Mouse (Mus musculus) layer of hippocampus, adult 2 months (tissue): ENCODE measurements at regions not wholly inside any gene's neighbourhood (a gene's known extent, or its start where the extent isn't known, plus 50 kb on each side); places are given as distances from the start of the nearest gene placed in this dataset.

Experiments
- DNase-seq, 2 experiments: peaks; one replicate each; pipeline ENCODE4 v3.0.0; 2022; ENCODE audit warnings: low spot score in 2 of 2
- H3K27ac ChIP-seq: fragments of 200-600 bp; 2 replicates; pipeline ENCODE4 v1.8.1; 2022
- H3K4me3 ChIP-seq: fragments of 200-600 bp; 2 replicates; pipeline ENCODE4 v1.8.1; 2022; ENCODE audit warnings: mild to moderate bottlenecking
- CTCF ChIP-seq: fragments of 200-600 bp; conservative IDR thresholded peaks from 2 replicates; pipeline ENCODE4 v1.8.1; 2022; ENCODE audit warnings: antibody characterized with exemption, mild to moderate bottlenecking, moderate library complexity

GRCm38 (mm10) chr10:21744341-21744955 lies 137.5 kb upstream of the Sgk1 start:
- no peak for TF ChIP-seq CTCF
- no peak overlapping the region for H3K27ac ChIP-seq
- H3K4me3 ChIP-seq, result no peak overlapping the region
- DNase-seq, result no peak

DNA sequence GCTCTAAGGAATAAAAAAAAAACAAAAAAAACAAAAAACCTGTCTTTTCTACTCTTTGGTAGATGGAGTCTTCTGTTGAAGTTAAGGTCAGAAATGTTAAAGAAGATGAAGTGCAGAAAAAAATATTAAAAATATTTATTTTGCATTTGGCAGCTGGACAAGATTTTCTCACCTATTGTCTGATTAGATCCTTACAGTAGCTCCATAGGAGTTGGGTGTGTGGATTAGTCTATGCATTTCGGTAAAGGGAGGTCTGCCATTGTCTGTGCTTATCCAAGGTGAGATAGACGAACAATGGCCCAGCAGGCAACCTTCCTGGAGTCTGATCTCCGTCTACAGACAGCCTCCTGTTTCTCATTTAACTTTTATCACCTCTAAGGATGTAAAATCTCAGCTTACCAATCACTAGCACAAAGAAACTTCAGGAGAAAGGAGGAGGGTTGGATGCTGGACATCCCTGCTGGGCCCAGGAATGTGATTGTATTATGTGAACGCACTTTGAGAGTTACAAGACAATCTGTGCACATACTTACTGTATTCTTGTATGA lies 136.0 kb upstream of the Sgk1 start:
- Histone ChIP-seq H3K27ac (no peak overlapping the region), H3K4me3 (no peak overlapping the region)
- no peak for TF ChIP-seq CTCF
- no peak for DNase-seq

DNA sequence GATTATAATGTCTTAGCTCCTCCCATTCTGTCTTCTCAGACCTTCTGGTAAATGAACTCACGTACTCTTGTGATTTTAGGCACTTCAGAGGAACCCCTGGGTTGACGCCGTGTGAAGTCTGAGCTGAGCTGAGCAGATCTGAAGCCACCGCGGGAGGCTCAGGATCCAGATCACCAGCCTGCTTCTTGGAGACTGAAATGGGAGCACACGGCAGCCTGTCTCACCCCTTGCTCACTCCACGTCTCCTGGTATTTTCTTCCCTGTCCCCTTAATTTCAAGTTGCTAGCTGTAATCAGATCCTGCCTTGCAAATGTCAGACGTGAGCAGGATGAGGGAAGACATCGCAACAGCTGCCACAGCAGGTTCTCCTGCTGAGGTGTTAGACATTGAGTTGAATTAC lies 135.3 kb upstream of the Sgk1 start:
- TF ChIP-seq CTCF, result no peak
- Histone ChIP-seq H3K27ac (no peak overlapping the region), H3K4me3 (no peak overlapping the region)
- DNase-seq, result no peak

GRCm38 (mm10) chr10:21751326-21751725 lies 130.7 kb upstream of the Sgk1 start:
- no peak for DNase-seq
- no peak for TF ChIP-seq CTCF
- no peak overlapping the region for H3K27ac ChIP-seq
- no peak overlapping the region for H3K4me3 ChIP-seq

DNA sequence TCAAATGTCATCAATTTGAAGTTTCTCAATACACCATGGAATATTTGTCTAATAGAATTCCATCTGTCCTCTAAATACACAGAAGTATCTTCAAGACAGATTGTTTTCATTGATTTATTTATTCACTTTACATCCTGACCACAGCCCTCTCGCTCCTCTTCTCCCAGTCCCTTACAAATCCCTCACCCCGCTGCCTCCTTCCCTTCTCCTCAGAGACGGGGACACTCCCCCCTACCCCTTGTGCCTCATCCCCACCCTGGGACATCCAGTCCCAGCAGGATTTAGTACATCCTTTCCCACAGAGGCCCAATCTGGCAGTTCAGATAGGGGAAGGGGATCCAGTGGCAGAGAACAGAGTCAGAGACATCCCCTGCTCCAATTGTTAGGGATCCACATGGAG lies 129.6 kb upstream of the Sgk1 start:
- H3K27ac ChIP-seq, result no peak overlapping the region

GRCm38 (mm10) chr10:21754763-21755548 lies 127.0 kb upstream of the Sgk1 start:
- no peak overlapping the region for H3K27ac ChIP-seq

More for the DNA sequence above, 129.6 kb upstream of the Sgk1 start:
- no peak overlapping the region for H3K4me3 ChIP-seq
- DNase-seq, result no peak
- no peak for TF ChIP-seq CTCF

DNA sequence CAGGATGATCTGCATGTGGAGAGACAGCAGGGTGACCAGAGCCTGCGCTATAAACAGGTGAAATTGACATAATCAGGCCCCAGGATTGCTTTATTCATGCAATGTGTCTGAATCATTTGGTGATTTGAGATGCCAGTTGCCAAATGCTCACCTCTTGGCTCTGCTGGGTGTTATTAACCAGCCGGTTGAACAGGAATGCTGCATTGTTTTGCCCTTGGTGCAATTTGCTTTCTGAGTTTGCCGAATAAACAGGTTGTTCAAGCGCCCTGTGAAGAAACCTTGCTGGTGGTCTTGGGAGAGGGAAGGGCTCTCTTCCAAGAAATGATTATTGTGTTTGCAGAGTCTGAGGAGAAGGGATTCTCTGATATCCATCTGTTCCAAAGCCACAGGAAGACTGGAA lies 126.3 kb upstream of the Sgk1 start:
- H3K27ac ChIP-seq, result no peak overlapping the region
- no peak for DNase-seq
- no peak for TF ChIP-seq CTCF
- H3K4me3 ChIP-seq, result no peak overlapping the region

More at GRCm38 (mm10) chr10:21754763-21755548, 127.0 kb upstream of the Sgk1 start:
- DNase-seq, result no peak
- no peak for TF ChIP-seq CTCF
- H3K4me3 ChIP-seq, result no peak overlapping the region

GRCm38 (mm10) chr10:21756811-21757210 lies 125.2 kb upstream of the Sgk1 start:
- DNase-seq, result no peak
- no peak overlapping the region for H3K4me3 ChIP-seq
- H3K27ac ChIP-seq, result no peak overlapping the region
- TF ChIP-seq CTCF, result no peak

DNA sequence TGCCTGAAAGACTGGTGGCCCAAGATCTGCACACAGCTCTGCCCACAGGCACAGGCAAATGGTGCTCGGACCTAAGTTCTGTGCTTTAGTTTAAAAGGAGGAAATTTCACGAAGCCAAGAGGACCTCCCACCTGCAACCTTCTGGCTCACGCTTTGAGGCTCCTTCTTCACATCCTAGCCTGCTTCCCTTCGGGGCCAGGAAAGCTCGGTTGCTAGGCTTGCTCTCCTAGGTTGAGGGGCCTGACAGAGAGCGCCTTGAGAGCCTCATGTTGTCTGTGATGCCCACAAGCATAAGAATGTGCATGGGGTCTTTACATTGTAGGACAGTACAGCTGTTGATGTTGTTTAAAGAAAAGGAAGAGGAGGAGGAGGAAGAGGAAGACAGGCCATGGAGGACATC lies 123.9 kb upstream of the Sgk1 start:
- no peak for TF ChIP-seq CTCF
- Histone ChIP-seq H3K4me3 (no peak overlapping the region), H3K27ac (no peak overlapping the region)
- DNase-seq, result no peak

- Histone ChIP-seq H3K27ac (peak overlapping the region; percentile 72), H3K4me3 (no peak overlapping the region)
- no peak for TF ChIP-seq CTCF
- peak; percentile 53 to 55 for DNase-seq
These were observed 119.5 kb upstream of the Sgk1 start for GRCm38 (mm10) chr10:21762516-21762915.

DNA sequence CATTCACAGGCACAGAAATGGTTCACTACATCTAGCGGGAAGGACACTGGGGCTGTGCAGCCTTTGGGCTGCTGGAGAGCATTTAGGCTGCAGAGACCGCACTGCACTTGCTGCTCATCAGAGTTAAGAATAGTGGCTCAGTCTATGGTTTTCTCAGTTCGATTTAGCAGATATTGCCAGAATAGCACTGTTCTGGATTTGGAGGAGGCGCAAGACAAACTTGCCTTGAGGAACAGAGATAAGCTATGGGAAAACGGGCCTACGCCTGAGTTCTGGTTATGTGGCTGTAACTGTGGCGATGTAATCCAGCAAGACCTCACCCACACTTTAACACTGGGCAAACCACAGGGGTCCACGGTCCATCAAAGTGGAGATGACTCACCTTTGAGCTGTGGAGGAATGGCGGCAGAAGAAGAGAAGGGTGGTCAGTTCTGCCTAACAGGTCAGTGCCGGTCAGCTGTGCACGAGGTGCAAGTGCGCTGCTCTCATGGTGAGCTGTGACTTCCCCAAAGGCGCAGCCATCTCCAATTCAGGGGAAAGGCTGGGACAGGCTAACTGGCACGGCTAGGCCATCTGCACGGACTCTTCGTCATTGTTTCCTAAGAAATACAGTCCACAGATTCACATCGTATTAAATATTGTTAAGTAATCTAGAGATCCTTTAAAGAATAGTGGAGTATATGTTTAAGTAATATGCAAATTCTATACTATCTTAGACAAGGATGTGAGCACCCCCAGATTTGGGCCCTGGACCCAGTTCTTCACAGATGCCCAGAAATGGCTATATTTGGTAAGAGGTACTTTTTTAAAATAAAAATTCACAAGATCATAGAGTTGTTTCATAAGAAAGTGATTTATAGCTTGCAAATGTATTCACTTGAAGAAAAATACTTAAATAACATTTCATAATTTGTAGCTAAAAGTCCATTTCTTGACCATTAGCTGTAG lies 118.7 kb upstream of the Sgk1 start:
- DNase-seq, result no peak

DNA sequence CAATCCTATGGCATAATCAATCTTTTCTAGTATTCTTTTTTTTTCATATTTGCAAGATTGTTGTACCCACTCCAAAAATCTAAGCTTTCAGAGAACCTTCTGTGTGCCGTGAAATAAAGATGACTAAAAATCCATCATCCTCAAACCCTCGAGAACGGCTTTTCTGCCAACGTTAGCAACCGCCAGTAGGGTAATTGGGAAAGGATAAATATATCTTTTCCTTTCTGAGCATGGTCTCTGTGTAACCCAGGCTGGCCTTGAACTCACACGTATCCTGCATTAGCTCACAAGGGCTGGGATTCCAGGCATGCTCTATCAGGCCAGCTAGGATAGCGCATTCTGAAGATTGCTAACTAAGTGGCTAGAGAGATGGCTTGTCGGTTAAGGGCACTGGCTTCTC lies 117.9 kb upstream of the Sgk1 start:
- peak in 1 of 2 experiments; percentile 37 for DNase-seq
- Histone ChIP-seq H3K4me3 (no peak overlapping the region), H3K27ac (peak overlapping the region; percentile 72)
- peak; percentile 26 for TF ChIP-seq CTCF

More for the DNA sequence above, 118.7 kb upstream of the Sgk1 start:
- peak overlapping the region; percentile 72 for H3K27ac ChIP-seq
- no peak for TF ChIP-seq CTCF
- H3K4me3 ChIP-seq, result no peak overlapping the region

- no peak for DNase-seq
- Histone ChIP-seq H3K27ac (no peak overlapping the region), H3K4me3 (no peak overlapping the region)
- TF ChIP-seq CTCF, result no peak
These were observed 117.1 kb upstream of the Sgk1 start for GRCm38 (mm10) chr10:21764891-21765290.
